Mouse (Mus musculus) heart, embryonic 16.5 days (tissue): Measurements from ENCODE around the gene Gm17949. TPM values are rescaled to one million over a fixed set of nuclear protein-coding genes. Genes with fewer than 3 reads are reported as not detected.

Experiments used
- ATAC-seq: fragments of 200-750 bp; cut with Nextera tagmentation; replicated peaks from 2 replicates; pipeline ENCODE4 v1.8.0; 2017; ENCODE audit warnings: moderate number of reproducible peaks; ENCODE audit not compliant: insufficient read depth, low FRiP score; ENCODE audit errors: extremely low read depth
- H3K27ac ChIP-seq: fragments of 300-500 bp; sonication (generic); 2 replicates; pipeline ENCODE4 v1.5.1; 2014; ENCODE audit warnings: mild to moderate bottlenecking, low read length, control low read depth, moderate library complexity
- H3K27me3 ChIP-seq: fragments of 300-500 bp; sonication (generic); 2 replicates; pipeline ENCODE4 v1.6.1; 2014; ENCODE audit warnings: low read length, mixed read lengths; ENCODE audit not compliant: control insufficient read depth, insufficient read depth
- H3K36me3 ChIP-seq: fragments of 300-500 bp; sonication (generic); 2 replicates; pipeline ENCODE4 v1.6.1; 2014; ENCODE audit not compliant: control insufficient read depth, insufficient read depth
- H3K4me1 ChIP-seq: fragments of 300-500 bp; sonication (generic); 2 replicates; pipeline ENCODE4 v1.6.1; 2014; ENCODE audit warnings: low read length, mixed read lengths; ENCODE audit not compliant: control insufficient read depth, insufficient read depth
- H3K4me2 ChIP-seq: fragments of 300-500 bp; sonication (generic); 2 replicates; pipeline ENCODE4 v1.6.1; 2014; ENCODE audit warnings: low read depth, mild to moderate bottlenecking, control low read depth, low read length
- H3K4me3 ChIP-seq: fragments of 300-500 bp; sonication (generic); 2 replicates; pipeline ENCODE4 v1.5.1; 2014; ENCODE audit warnings: mild to moderate bottlenecking, control low read depth, low read length
- H3K9ac ChIP-seq: fragments of 300-500 bp; sonication (generic); 2 replicates; pipeline ENCODE4 v1.6.1; 2014; ENCODE audit warnings: low read length, control low read depth
- H3K9me3 ChIP-seq: fragments of 300-500 bp; sonication (generic); replicated peaks from 2 replicates; pipeline ENCODE4 v1.6.1; 2016; ENCODE audit warnings: low read length; ENCODE audit not compliant: control insufficient read depth
- WGBS: fragments of 180-500 bp; shearing (Covaris S2); extraction: QIAGEN DNeasy Blood & Tissue Kit; methylation state at CpG from one replicate; pipeline ENCODE4 v1.1.7; 2014; 5-methylcytosine and 5-hydroxymethylcytosine counted together
- polyA plus RNA-seq: library from polyadenylated mRNA; unstranded; fragments of >200 nt; fragmentation: Nextera tagmentation; extraction: Ambion mirVana; gene quantifications from 2 replicates; pipeline ENCODE4 v1.2.1, GENCODE M21; 2015

Gm17949 gene
- 0.32 and 0.41 TPM in 2 replicates for polyA plus RNA-seq

- peaks cover 13% of the 10 kb centered on the region for H3K4me1 ChIP-seq
- H3K4me3 ChIP-seq = peak within 1 kb of the TSS; percentile 88
- peak; percentile 92 for ATAC-seq
- peak within 1 kb of the TSS; percentile 88 for H3K9ac ChIP-seq
- no peaks in the 10 kb centered on the region for H3K9me3 ChIP-seq
- WGBS = under 1% methylated on average over 51 of the region's 51 CpGs
- H3K4me2 ChIP-seq = peak within 1 kb of the TSS; percentile 96
- peaks cover 13% of the 10 kb centered on the region for H3K36me3 ChIP-seq
- peak within 1 kb of the TSS; percentile 74 for H3K27ac ChIP-seq
- no peaks in the 10 kb centered on the region for H3K27me3 ChIP-seq
Observed at GRCm38 (mm10) chr17:57011236-57012141, at the start of gene Gm17949, which contains the start of gene Gtf2f1. Gm17949 (plus strand) TSS chr17:57011469. Gtf2f1 (minus strand) TSS chr17:57011288.

- no peak overlapping the region for H3K27ac ChIP-seq
- H3K9ac ChIP-seq = no peak overlapping the region
- no peaks in the 10 kb centered on the region for H3K27me3 ChIP-seq
- no peak overlapping the region for H3K4me2 ChIP-seq
- no peak for ATAC-seq
- no peaks in the 10 kb centered on the region for H3K4me1 ChIP-seq
- H3K9me3 ChIP-seq = no peaks in the 10 kb centered on the region
- H3K36me3 ChIP-seq = no peaks in the 10 kb centered on the region
- no peak overlapping the region for H3K4me3 ChIP-seq
- WGBS = 87% methylated on average over 4 of the region's 4 CpGs
Observed at GRCm38 (mm10) chr17:56961880-56962279, 49.4 kb upstream of the Gm17949 start.

DNA sequence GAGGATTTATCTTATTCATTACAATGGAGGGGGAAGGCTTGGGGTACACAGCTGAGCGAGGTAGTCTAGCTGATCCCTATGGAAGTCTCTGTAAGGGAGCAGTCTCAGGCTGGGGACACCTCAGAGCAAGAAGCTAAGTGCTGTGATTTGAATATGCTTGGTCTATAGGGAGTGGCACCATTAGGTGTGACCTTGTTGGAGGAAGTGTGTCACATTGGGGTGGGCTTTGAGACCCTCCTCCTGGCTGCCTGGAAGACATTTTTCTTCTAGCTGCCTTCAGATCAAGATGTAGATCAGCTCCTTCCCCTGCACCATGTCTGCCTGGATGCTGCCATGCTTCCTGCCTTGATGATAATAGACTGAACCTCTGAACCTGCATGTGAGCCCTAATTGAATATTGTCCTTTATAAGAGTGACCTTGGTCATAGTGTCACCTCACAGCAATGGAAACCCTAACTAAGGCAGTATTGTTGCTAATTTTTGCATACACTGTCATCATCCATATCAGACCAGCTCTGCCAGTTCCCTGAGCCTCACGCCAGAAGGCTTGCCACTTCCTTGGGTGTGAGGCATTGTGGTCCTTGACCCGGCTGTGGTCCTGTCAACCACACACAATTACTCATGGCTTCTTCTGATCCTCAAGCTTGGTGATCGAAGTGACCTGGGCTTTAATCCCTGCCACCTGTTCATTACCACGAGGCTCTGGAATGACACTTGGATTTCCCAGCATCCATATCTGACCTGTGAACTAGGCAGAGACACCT lies 48.4 kb upstream of the Gm17949 start:
- H3K9me3 ChIP-seq = no peaks in the 10 kb centered on the region
- no peak for ATAC-seq
- no peaks in the 10 kb centered on the region for H3K27me3 ChIP-seq
- 64% methylated on average over 5 of the region's 5 CpGs for WGBS
- H3K4me2 ChIP-seq = no peak overlapping the region
- H3K9ac ChIP-seq = no peak overlapping the region
- no peaks in the 10 kb centered on the region for H3K36me3 ChIP-seq
- H3K4me1 ChIP-seq = no peaks in the 10 kb centered on the region
- H3K4me3 ChIP-seq = no peak overlapping the region
- no peak overlapping the region for H3K27ac ChIP-seq

DNA sequence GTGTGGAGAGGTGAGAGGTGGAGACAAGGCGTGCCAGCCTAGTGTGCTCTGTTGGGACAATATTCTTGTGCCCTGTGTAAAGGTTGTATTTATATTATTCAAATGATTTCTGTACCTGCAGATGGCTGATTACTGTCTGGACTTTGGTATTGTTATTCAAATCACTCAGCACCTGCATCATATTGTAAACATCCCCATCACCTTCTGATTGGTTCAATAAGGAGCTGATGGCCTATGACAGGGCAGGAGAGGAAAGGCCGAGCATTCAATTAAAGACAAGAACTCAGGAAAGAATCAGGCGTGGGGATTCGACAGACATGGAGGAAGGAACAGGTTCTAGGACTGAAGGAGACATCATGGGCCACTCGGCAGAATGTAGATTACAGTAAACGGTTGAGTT lies 47.6 kb upstream of the Gm17949 start:
- Histone ChIP-seq H3K9ac (no peak overlapping the region), H3K4me1 (no peaks in the 10 kb centered on the region), H3K9me3 (no peaks in the 10 kb centered on the region), H3K4me2 (no peak overlapping the region), H3K27me3 (no peaks in the 10 kb centered on the region), H3K4me3 (no peak overlapping the region), H3K27ac (no peak overlapping the region), H3K36me3 (no peaks in the 10 kb centered on the region)
- ATAC-seq = no peak
- WGBS = 68% methylated on average over 6 of the region's 6 CpGs

DNA sequence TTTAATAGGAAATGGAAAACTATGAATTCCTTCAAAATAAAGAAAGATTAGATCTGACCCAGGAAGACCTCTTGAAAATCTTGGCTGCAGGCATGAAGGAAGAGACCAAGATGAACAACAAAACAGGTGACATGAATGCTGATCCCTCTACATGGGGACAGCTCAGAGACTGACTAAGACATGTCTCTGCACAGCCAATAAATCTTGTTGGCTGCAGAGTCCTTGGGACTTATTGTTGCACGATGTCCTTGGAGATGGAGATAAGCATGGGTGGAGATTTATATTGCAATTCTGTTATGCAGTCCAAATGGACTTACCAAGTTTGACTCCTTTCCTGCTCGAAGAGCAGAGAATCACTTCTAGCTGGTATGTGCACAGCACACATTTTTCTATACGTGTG lies 41.9 kb upstream of the Gm17949 start:
- Histone ChIP-seq H3K27ac (no peak overlapping the region), H3K9me3 (no peaks in the 10 kb centered on the region), H3K9ac (no peak overlapping the region), H3K27me3 (no peaks in the 10 kb centered on the region; the same call in 1 of the 2 replicates), H3K4me1 (no peaks in the 10 kb centered on the region), H3K4me3 (no peak overlapping the region), H3K36me3 (no peaks in the 10 kb centered on the region), H3K4me2 (no peak overlapping the region)
- 60% methylated on average over 3 of the region's 3 CpGs for WGBS
- ATAC-seq = no peak

DNA sequence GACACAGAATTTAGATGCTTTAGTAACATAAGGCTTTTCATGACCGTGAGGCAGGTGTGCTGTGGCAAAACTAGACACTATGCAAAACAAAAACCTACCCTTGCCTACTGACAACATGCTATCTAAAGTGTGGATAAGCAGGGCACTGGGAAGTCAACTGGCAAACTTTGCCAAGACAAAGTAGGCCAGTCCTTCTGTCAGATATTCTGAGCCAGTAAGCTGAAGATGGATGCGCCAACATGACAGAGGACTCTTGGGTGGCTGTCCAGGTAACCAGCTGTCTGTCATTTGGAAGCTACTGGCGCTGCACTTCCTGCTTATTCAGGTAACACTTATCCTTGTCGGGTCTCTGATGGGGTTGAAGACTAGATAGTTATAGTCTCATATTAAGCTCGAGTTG lies 41.2 kb upstream of the Gm17949 start:
- no peak for ATAC-seq
- Histone ChIP-seq H3K4me2 (no peak overlapping the region), H3K27ac (no peak overlapping the region), H3K36me3 (no peaks in the 10 kb centered on the region), H3K4me3 (no peak overlapping the region), H3K27me3 (no peaks in the 10 kb centered on the region; the same call in 1 of the 2 replicates), H3K9me3 (no peaks in the 10 kb centered on the region), H3K9ac (no peak overlapping the region), H3K4me1 (no peaks in the 10 kb centered on the region)
- whole genome bisulfite sequencing = 60% methylated on average over 5 of the region's 5 CpGs

GRCm38 (mm10) chr17:56973956-56974707 lies 37.1 kb upstream of the Gm17949 start:
- H3K4me3 ChIP-seq = no peak overlapping the region
- H3K36me3 ChIP-seq = no peaks in the 10 kb centered on the region
- no peaks in the 10 kb centered on the region for H3K4me1 ChIP-seq
- H3K9me3 ChIP-seq = no peaks in the 10 kb centered on the region
- H3K27me3 ChIP-seq = no peaks in the 10 kb centered on the region; the same call in 1 of the 2 replicates
- no peak for ATAC-seq
- H3K4me2 ChIP-seq = no peak overlapping the region
- H3K9ac ChIP-seq = no peak overlapping the region
- no peak overlapping the region for H3K27ac ChIP-seq
- WGBS = 57% methylated on average over 12 of the region's 14 CpGs

GRCm38 (mm10) chr17:56974708-56975240 lies 36.5 kb upstream of the Gm17949 start:
- WGBS = 66% methylated on average over 5 of the region's 5 CpGs
- ATAC-seq = no peak
- no peaks in the 10 kb centered on the region for H3K9me3 ChIP-seq
- no peaks in the 10 kb centered on the region for H3K4me1 ChIP-seq
- no peak overlapping the region for H3K4me3 ChIP-seq
- no peaks in the 10 kb centered on the region; the same call in 1 of the 2 replicates for H3K27me3 ChIP-seq
- H3K9ac ChIP-seq = no peak overlapping the region
- no peaks in the 10 kb centered on the region for H3K36me3 ChIP-seq
- no peak overlapping the region for H3K27ac ChIP-seq
- no peak overlapping the region for H3K4me2 ChIP-seq
